Mouse (Mus musculus) Patski (cell line): ENCODE results near the gene Slc25a12. TPM values are rescaled to one million over a fixed set of nuclear protein-coding genes. Genes with fewer than 3 reads are reported as not detected.

Experiments used
- ATAC-seq: fragments of 100-300 bp; one replicate; pipeline ENCODE4 v1.8.0; 2021
- CTCF ChIA-PET: fragments of 350-600 bp; sonication (Branson Sonifier 250); formaldehyde crosslinking; loops from one replicate; lab custom pipeline; 2022; ENCODE audit warnings: inconsistent platforms; lab: Charles Lee
- POLR2A ChIA-PET: fragments of 350-600 bp; sonication (Branson Sonifier 250); formaldehyde crosslinking; loops from one replicate; lab custom pipeline; 2022; ENCODE audit warnings: antibody characterized with exemption, inconsistent platforms; lab: Charles Lee
- DNase-seq: peaks from one replicate; pipeline ENCODE4 v3.0.0-alpha.2; 2011; ENCODE audit warnings: low read depth, low spot score
- H3K27me3 ChIP-seq: fragments of 371-371 bp; one replicate; pipeline ENCODE4 v1.5.1; 2021
- CTCF ChIP-seq: fragments of 100-300 bp; IDR thresholded peaks from one replicate; pipeline ENCODE4 v1.5.1; 2021
- in situ Hi-C: fragments of 300-500 bp; cut with MboI; formaldehyde crosslinking; loops from 3 replicates; pipeline ENCODE4 v1.11.1; 2018; ENCODE audit warnings: low pct_unique_long_range_greater_than_20kb, mixed read lengths
- polyA plus RNA-seq: library from polyadenylated mRNA; unstranded; gene quantifications from one replicate; pipeline ENCODE4 v1.2.3, GENCODE M21; 2021

Gene Slc25a12
- polyA plus RNA-seq, 1 experiment from 2014 or later: 78.1 TPM

GRCm38 (mm10) chr2:71306357-71306756, 61.2 kb downstream of the Slc25a12 start:
- TF ChIP-seq CTCF: no peak
- DNase-seq (no peak), ATAC-seq (no peak)
- ChIA-PET POLR2A (no interaction called here), CTCF (interaction anchor here (1.7 kb wide), 1 partner anchor 21 kb away, joined by 3 read pairs; no protein-coding TSS in a partner anchor)
- H3K27me3 ChIP-seq: no peaks in the 10 kb centered on the region
- in situ Hi-C loops: no loop called here

DNA sequence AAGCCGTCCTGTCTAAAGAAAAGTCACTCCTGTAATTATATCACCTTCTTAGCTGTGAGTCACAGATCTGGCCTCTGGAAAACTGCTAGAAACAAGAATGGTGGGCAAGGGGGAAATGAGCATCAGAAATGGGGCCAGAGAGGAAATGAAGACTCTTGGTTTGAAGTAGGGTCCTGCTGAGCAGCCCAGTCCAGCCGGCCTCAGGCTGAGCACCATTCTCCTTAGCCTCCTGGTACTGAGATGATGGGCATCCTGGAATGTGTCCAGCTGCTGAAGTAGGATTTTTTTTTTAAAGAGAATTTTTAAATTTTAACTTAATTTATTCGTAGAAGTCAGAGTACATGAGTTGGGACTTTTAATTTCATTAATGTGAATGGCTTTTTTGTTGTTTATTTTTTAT, 62.7 kb downstream of the Slc25a12 start:
- TF ChIP-seq CTCF: no peak
- no peaks in the 10 kb centered on the region for H3K27me3 ChIP-seq
- no peak for DNase-seq
- in situ Hi-C loops: no loop called here
- ATAC-seq: no peak
- ChIA-PET CTCF (no interaction called here), POLR2A (no interaction called here)

DNA sequence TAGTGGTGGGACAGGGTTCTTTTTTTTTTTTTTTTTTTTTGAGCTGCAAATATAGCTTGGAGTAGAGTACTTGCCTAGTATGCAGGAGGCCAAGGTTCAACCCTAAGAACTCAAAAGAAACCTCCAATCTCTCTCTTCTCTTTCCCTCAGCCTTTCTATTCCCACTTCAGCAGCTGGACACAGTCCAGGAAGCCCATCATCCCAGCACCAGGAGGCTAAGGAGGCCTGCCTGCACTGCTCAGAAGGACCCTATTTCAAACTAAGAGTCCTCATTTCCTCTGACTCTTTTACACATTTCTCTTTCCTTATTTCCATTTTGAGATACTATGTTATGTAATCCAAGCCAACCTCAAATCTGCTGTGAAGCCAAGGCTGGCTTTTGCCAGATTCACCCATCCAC, 64.3 kb downstream of the Slc25a12 start:
- DNase-seq (no peak), ATAC-seq (no peak)
- in situ Hi-C loops: no loop called here
- no peak for TF ChIP-seq CTCF
- POLR2A ChIA-PET: interaction anchor here (0.6 kb wide), 1 partner anchor 9 kb away, joined by 7 read pairs; no protein-coding TSS in a partner anchor
- CTCF ChIA-PET: interaction anchor here (1.9 kb wide), 1 partner anchor 10 kb away, joined by 13 read pairs; no protein-coding TSS in a partner anchor
- H3K27me3 ChIP-seq: no peaks in the 10 kb centered on the region

DNA sequence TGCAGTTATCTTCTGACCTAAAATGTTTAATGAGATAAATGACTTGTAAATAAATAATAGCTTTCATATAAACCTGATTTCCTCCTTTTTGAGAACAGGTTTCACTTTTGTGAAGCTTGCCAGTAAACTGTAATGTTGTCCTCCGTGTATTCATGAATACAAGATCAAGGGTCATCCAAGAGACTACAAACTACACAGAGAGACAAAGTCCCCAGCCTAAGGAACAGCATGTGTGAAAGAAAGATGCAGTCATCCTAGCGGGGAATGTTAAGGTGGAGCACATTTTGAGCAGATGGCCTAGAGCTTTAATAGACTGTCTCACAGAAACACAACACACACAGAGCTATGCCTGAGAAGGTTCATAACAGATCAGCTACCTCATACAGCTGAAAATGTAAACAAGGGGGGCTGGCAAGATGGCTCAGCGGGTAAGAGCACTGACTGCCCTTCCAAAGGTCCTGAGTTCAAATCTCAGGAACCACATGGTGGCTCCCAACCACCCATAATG, 65.3 kb downstream of the Slc25a12 start:
- CTCF ChIA-PET: interaction anchor here (1.9 kb wide), 1 partner anchor 9 kb away, joined by 13 read pairs; no protein-coding TSS in a partner anchor
- in situ Hi-C loops: no loop called here
- no peaks in the 10 kb centered on the region for H3K27me3 ChIP-seq
- POLR2A ChIA-PET: interaction anchor here (0.6 to 0.9 kb wide), 2 partner anchors 9 to 10 kb away, joined by 4 to 6 read pairs; no protein-coding TSS in a partner anchor
- DNase-seq (no peak), ATAC-seq (no peak)
- TF ChIP-seq CTCF: no peak

- POLR2A ChIA-PET: no interaction called here
- H3K27me3 ChIP-seq: no peaks in the 10 kb centered on the region
- ATAC-seq: no peak
- in situ Hi-C loops: no loop called here
- CTCF ChIA-PET: no interaction called here
- no peak for DNase-seq
- no peak for TF ChIP-seq CTCF
Measured at GRCm38 (mm10) chr2:71298729-71299128, 68.8 kb downstream of the Slc25a12 start.

DNA sequence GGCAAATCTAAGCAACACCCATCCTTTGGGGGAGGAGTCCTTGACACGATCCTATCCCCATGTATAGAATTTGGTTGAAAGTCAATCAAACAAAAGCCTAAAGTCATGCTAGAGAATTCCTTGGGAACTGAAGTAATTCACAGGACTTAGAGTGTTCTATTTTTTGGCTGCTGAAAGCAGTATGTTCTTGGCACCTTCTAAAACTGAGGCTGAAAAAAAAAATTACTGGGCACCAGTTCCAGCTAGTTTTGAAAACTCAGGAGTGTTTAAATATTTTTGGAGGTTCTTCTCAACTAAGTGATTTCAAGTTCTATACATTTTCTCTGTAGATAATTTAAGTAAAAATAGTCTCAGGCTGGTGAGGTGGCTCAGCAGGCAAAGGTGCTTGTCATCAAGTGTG, 70.0 kb downstream of the Slc25a12 start:
- CTCF ChIA-PET: no interaction called here
- POLR2A ChIA-PET: no interaction called here
- H3K27me3 ChIP-seq: no peaks in the 10 kb centered on the region
- TF ChIP-seq CTCF: no peak
- ATAC-seq (no peak), DNase-seq (no peak)
- in situ Hi-C loops: no loop called here

- TF ChIP-seq CTCF: no peak
- in situ Hi-C loops: no loop called here
- no peak for DNase-seq
- H3K27me3 ChIP-seq: no peaks in the 10 kb centered on the region
- POLR2A ChIA-PET: no interaction called here
- CTCF ChIA-PET: interaction anchor here (2.7 kb wide), 1 partner anchor 12 kb away, joined by 7 read pairs; no protein-coding TSS in a partner anchor
- no peak for ATAC-seq
Measured at GRCm38 (mm10) chr2:71295844-71296243, 71.7 kb downstream of the Slc25a12 start.

- in situ Hi-C loops: no loop called here
- ChIA-PET CTCF (interaction anchor here (2.0 to 2.7 kb wide), 3 partner anchors 8 to 14 kb away, joined by 7 to 13 read pairs (median 8); no protein-coding TSS in a partner anchor), POLR2A (interaction anchor here (0.9 kb wide), 1 partner anchor 9 kb away, joined by 7 read pairs; no protein-coding TSS in a partner anchor)
- TF ChIP-seq CTCF: no peak
- no peaks in the 10 kb centered on the region for H3K27me3 ChIP-seq
- DNase-seq (no peak), ATAC-seq (no peak)
Measured at GRCm38 (mm10) chr2:71294489-71294888, 73.1 kb downstream of the Slc25a12 start.

DNA sequence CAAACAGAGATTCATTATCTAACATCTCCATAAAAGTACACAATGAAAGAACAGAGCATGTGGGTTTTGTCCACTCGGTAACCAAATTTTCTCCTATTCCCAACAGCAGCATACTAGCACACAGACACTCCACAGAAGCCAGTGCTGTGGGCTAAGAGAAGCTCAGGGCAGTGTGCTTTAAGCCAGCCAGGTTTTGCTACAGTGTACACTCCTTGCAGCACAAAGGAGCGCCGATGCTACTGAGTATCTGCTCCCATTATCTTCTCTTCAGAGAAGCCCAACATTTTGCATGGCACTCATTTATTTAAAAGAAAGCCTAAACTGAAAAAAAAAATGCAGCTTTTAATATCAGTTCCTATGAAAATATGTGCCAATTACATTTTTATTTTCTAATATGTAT, 73.6 kb downstream of the Slc25a12 start:
- ATAC-seq: no peak
- ChIA-PET POLR2A (interaction anchor here (0.9 kb wide), 1 partner anchor 9 kb away, joined by 7 read pairs; no protein-coding TSS in a partner anchor), CTCF (interaction anchor here (2.0 to 2.7 kb wide), 3 partner anchors 9 to 14 kb away, joined by 7 to 13 read pairs (median 8); no protein-coding TSS in a partner anchor)
- H3K27me3 ChIP-seq: no peaks in the 10 kb centered on the region
- in situ Hi-C loops: no loop called here
- TF ChIP-seq CTCF: no peak
- DNase-seq: no peak

DNA sequence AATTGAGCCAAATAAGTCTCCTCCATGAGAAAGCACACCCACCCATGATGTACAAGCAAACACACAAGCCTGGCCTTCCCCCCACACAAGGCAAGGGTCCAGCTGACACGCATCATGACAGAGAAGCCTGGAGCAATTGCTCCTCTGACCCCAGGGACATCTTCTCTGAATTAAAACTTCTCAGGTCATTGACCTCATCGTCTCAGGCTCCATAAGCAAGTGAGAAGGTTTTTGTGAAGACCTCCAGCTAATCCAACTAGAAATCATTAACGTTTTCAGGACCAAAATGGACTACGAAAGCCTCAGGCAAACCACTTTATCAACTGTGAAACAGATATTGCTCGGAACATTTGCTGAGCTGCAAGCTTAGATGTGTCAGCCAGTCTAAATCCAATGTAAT, 76.0 kb downstream of the Slc25a12 start:
- ATAC-seq (no peak), DNase-seq (peak; percentile 12)
- TF ChIP-seq CTCF: no peak
- no peaks in the 10 kb centered on the region for H3K27me3 ChIP-seq
- ChIA-PET CTCF (interaction anchor here (1.0 to 2.0 kb wide), 3 partner anchors 13 to 69 kb away, joined by 3 to 4 read pairs (median 4); no protein-coding TSS in a partner anchor), POLR2A (interaction anchor here (0.6 kb wide), 1 partner anchor 8 kb away, joined by 4 read pairs; no protein-coding TSS in a partner anchor)
- in situ Hi-C loops: no loop called here
